Mouse (Mus musculus) heart, adult 11 months (tissue): Measurements from ENCODE around the gene Dcaf15.

ENCODE experiments used
- DNase-seq: peaks from one replicate; pipeline ENCODE4 v3.0.0; 2022

Dcaf15 gene

GRCm38 (mm10) chr8:84065457-84066072 is 39.0 kb downstream of the Dcaf15 start:
- DNase-seq = no peak

DNA sequence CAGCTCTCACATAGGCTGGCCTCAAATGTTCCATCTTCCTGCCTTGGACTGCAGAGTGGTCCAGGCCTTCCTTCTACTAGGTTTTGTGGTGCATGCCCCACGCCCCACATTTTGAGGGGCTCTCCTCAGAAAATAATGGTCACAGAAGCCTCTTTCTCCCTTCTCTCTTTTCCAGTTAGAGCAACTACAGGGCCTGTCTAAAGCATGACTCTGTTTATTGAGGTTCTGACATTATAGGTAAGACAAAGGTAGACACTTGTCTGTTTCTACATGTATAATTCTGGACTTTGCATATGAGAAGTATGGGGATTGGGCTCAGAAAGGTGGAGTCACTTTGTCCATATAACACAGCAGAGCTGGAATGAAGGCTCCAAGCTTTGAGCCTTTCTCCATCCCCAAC is 39.5 kb downstream of the Dcaf15 start, which contains the start of gene Gm10643:
Gene Gm10643 (minus strand): TSS at position 101 of the 400 bp plus-strand sequence.
- DNase-seq = no peak

GRCm38 (mm10) chr8:84063861-84064610 is 40.5 kb downstream of the Dcaf15 start:
- peak; percentile 97 for DNase-seq

DNA sequence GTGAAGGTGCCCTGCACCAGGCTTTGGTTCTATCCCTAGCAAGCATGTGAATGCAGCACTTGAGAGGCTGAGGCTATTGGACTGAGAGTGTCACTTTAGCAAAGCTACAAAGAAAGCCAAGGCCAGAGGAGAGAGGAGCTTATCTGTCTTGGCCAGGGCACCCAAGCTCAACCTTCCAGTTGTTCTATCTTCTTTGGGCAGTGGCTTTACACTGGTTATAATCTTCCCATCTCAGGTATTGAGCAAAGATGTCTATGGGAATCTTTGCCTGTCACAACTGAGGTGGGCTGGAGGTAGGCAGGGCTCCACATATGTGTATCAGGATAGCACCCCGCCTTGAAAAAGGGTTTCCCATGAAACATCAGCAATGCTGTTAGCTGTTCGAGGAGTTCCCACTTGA is 44.3 kb downstream of the Dcaf15 start:
- no peak for DNase-seq

DNA sequence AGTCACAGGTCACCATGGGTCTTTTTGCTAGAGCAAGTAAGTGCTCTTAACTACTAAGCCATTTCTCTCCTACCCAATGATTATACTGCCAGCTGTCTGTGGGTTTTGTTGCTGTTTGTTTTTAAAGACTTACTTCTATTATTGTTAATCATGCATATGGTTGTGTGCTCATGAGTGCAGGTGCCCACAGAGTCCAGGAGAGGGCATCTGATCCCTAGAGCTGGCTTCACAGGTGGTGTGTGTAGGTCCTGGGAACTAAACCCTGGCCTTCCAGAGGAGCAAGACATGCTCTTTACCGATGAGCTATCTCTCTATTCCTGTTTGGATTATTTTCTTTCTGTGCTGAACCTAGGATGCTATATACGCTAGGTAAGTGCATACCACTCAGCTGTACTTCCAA is 45.3 kb downstream of the Dcaf15 start:
- DNase-seq = no peak

- DNase-seq = peak; percentile 82
Measured at GRCm38 (mm10) chr8:84057827-84058226, 46.7 kb downstream of the Dcaf15 start.

- DNase-seq = no peak
Measured at GRCm38 (mm10) chr8:84053229-84053628, 51.3 kb downstream of the Dcaf15 start.

DNA sequence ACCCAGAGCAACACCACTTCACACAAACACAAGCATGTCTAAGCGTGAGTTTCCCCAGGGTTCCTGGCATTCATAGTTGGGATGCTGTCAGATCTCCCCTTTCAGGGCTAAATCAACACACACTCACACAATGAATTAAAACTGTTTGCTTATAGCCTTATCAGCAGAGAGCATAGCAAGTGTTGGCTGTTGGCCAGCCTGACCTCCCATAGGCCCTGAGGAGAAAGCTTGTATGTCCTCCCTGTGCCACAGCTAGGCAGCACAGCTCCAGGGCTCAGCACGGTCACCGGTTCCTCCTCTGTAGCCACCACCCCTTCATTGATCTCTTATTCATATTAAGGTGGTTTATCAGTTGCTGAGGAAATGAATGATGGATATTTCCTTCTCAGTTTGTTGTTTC is 51.8 kb downstream of the Dcaf15 start:
- DNase-seq = no peak

DNA sequence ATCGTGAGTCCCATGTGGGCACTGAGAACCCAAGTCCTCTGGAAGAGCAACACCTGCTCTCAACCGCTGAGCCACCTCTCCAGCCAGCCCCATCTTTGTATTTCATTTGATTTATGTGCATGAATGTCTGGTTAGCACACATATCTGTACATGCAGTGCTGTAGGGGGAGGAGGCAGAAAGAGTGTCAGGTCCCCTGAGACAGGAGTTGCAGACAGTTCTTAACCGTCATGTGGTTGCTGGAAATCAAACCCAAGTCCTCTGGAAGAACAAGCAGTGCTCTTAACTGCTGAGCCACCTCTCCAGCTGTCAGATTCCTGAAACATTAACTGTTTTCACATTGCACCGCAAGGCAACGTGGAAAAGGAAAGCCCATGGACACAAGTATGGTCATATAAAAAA is 56.4 kb downstream of the Dcaf15 start:
- peak; percentile 94 for DNase-seq
